Mouse (Mus musculus) E14TG2a.4 (cell line): ENCODE results near the gene Shd.

Experiments used
- H3K27me3 ChIP-seq: 2 replicates; pipeline ENCODE4 v1.6.1; 2014; ENCODE audit warnings: low read length, control low read depth; ENCODE audit not compliant: insufficient read depth
- H3K36me3 ChIP-seq: 2 replicates; pipeline ENCODE4 v1.6.1; 2014; ENCODE audit warnings: low read length, control low read depth; ENCODE audit not compliant: insufficient read depth
- H3K4me1 ChIP-seq: replicated peaks from 2 replicates; pipeline ENCODE4 v1.6.1; 2014; ENCODE audit warnings: low read depth, low read length, control low read depth
- H3K4me3 ChIP-seq: replicated peaks from 2 replicates; pipeline ENCODE4 v1.5.1; 2014; ENCODE audit warnings: mild to moderate bottlenecking, low read length
- H3K9me3 ChIP-seq: 2 replicates; pipeline ENCODE4 v1.6.1; 2014; ENCODE audit warnings: low read length, control low read depth
- CTCF ChIP-seq: conservative IDR thresholded peaks from 2 replicates; pipeline ENCODE4 v1.5.1; 2014; ENCODE audit warnings: low read length
- NANOG ChIP-seq: IDR thresholded peaks from 2 replicates; pipeline ENCODE4 v1.6.1; 2014; ENCODE audit warnings: borderline replicate concordance, low read length, mixed read lengths
- POU5F1 ChIP-seq: IDR thresholded peaks from 2 replicates; pipeline ENCODE4 v1.6.1; 2014; ENCODE audit warnings: low read length, borderline replicate concordance

Gene Shd

DNA sequence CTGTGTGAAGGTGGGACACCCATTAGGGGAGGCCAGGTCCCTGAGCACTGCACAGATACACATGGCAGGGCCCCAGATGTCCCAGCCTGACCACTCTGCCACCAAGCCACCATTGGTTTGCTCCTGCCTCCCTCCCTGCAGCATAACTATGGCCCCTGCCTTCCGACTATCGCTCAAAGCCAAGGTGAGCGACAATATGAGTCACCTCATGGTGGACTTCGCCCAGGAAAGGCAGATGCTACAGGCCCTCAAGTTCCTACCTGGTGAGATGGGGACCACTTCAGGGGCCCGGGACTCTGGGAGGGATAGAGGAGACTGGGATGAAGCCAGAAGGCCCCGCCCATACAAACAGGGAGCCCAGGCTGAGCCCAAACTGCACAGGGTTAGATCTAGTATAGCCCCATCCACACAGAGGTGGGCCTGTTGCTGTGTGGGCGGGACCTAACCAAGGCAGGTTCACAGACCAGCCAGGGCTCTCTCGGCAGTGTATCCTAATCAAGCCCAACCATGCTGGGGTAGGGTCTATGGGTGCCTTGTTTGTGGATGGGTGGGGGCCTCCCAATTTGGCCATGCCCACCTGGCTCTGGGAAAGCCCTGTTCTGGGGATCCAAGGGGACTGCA is 20.1 kb downstream of the Shd start:
- peaks cover 16% of the 10 kb centered on the region for H3K27me3 ChIP-seq
- H3K9me3 ChIP-seq: no peaks in the 10 kb centered on the region
- no peak for TF ChIP-seq NANOG

DNA sequence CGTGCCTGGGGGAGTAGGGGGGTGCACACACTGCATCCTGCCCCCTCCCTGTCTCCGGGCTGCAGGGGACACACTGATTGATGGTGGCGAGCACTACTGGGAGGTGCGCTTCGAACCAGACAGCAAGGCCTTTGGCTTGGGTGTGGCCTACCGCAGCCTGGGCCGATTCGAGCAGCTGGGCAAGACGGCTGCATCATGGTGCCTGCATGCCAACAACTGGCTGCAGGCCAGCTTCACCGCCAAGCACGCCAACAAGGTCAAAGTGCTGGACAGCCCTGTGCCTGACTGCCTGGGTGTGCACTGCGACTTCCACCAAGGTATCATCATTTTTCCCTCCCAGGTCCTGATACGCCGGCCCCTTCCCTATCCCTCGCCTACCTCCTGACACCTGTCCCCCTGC is 25.7 kb downstream of the Shd start:
- Histone ChIP-seq H3K9me3 (no peaks in the 10 kb centered on the region), H3K4me1 (peaks cover 54% of the 10 kb centered on the region), H3K36me3 (peaks cover 53% of the 10 kb centered on the region), H3K27me3 (peaks cover 4% of the 10 kb centered on the region; the same call in 1 of the 2 replicates), H3K4me3 (peak overlapping the region; percentile 49)
- TF ChIP-seq CTCF (no peak), POU5F1 (no peak), NANOG (no peak)

More for the DNA sequence above, 20.1 kb downstream of the Shd start:
- H3K4me3 ChIP-seq: peak overlapping the region; percentile 43
- H3K36me3 ChIP-seq: peaks cover 47% of the 10 kb centered on the region
- H3K4me1 ChIP-seq: peaks cover 38% of the 10 kb centered on the region

DNA sequence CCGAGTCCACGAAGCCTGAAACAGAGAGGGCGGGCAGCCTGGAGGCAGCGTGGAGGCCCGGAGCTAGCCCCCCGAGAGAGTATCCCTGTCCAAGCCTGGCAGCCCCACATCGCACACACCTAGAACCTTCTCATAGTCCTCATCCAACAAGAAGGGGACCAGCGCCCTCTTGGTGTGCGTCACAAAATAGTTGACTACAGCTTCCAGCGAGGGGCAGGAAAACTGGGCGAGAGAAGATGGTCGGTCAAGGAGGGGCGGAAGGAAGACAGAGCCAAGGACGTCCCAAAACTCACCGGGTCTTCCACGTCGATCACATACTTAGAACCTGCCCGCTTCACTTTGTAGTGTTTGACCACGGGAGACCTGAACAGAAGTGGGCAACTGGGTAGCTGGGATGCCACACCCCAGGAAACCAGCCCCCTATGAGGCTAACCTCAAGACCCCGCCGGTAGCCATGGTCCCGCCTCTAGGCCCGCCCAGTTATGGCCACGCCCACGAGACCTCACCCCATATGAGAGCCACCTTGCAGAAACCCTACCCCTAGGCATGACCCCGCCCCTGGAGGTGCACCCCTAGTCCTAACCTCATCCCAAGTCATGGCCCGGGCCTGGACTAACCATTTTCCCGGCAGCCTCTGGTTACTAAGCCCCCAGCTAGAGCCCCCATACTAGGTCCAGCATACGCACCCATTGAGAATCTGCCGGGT is 29.7 kb downstream of the Shd start:
- H3K27me3 ChIP-seq: peaks cover 16% of the 10 kb centered on the region
- no peaks in the 10 kb centered on the region for H3K9me3 ChIP-seq
- H3K36me3 ChIP-seq: peaks cover 30% of the 10 kb centered on the region
- TF ChIP-seq CTCF: no peak
- no peak for TF ChIP-seq POU5F1
- TF ChIP-seq NANOG: no peak
- H3K4me3 ChIP-seq: peak overlapping the region; percentile 80
- H3K4me1 ChIP-seq: peaks cover 45% of the 10 kb centered on the region

DNA sequence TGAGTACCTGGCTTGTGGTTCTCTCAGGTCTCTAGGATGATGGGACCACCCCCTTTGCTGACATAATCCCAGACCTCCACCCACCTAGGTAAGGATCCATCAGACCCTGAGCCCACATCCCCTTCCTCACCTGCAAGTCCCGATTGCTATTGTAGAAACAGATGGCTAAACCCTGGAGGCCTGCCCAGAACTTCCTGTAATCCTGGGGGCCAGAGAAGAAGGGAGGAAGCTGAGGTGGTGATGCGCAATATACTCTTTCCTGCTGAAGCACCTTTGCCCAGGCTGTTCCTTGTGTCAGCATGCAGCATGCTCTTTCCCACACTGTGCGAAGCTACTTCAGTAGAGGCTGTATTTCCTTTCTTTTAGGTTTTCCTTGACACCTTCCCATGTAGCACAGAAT is 32.7 kb downstream of the Shd start:
- Histone ChIP-seq H3K36me3 (0 out of 2 replicates have a peak, but pooled peaks cover under 1% of the 10 kb centered on the region), H3K27me3 (peaks cover 16% of the 10 kb centered on the region), H3K4me3 (no peak overlapping the region), H3K9me3 (no peaks in the 10 kb centered on the region), H3K4me1 (peaks cover 54% of the 10 kb centered on the region)
- TF ChIP-seq NANOG: no peak
- no peak for TF ChIP-seq POU5F1
- no peak for TF ChIP-seq CTCF

- Histone ChIP-seq H3K9me3 (no peaks in the 10 kb centered on the region), H3K36me3 (0 out of 2 replicates have a peak, but pooled peaks cover 4% of the 10 kb centered on the region), H3K27me3 (peaks cover 16% of the 10 kb centered on the region), H3K4me1 (peaks cover 52% of the 10 kb centered on the region), H3K4me3 (0 out of 2 replicates have a peak within 1 kb of the TSS, but pooled peaks have one; percentile 37)
- TF ChIP-seq POU5F1: no peak
- TF ChIP-seq CTCF: no peak
- no peak for TF ChIP-seq NANOG
These were observed 35.3 kb downstream of the Shd start, which contains the start of the genes Stap2 and Mpnd for GRCm38 (mm10) chr17:56005415-56006061. TSS of gene Stap2 (minus strand) at chr17:56005584. TSS of gene Mpnd (plus strand) at chr17:56005711.

- Histone ChIP-seq H3K4me1 (peaks cover 59% of the 10 kb centered on the region), H3K36me3 (peaks cover 16% of the 10 kb centered on the region), H3K9me3 (no peaks in the 10 kb centered on the region), H3K4me3 (peak overlapping the region; percentile 35; the same call in 1 of the 2 replicates), H3K27me3 (peaks cover 12% of the 10 kb centered on the region)
- TF ChIP-seq CTCF: no peak
- TF ChIP-seq NANOG: no peak
- TF ChIP-seq POU5F1: no peak
These were observed 36.7 kb downstream of the Shd start for GRCm38 (mm10) chr17:56006956-56007355.

DNA sequence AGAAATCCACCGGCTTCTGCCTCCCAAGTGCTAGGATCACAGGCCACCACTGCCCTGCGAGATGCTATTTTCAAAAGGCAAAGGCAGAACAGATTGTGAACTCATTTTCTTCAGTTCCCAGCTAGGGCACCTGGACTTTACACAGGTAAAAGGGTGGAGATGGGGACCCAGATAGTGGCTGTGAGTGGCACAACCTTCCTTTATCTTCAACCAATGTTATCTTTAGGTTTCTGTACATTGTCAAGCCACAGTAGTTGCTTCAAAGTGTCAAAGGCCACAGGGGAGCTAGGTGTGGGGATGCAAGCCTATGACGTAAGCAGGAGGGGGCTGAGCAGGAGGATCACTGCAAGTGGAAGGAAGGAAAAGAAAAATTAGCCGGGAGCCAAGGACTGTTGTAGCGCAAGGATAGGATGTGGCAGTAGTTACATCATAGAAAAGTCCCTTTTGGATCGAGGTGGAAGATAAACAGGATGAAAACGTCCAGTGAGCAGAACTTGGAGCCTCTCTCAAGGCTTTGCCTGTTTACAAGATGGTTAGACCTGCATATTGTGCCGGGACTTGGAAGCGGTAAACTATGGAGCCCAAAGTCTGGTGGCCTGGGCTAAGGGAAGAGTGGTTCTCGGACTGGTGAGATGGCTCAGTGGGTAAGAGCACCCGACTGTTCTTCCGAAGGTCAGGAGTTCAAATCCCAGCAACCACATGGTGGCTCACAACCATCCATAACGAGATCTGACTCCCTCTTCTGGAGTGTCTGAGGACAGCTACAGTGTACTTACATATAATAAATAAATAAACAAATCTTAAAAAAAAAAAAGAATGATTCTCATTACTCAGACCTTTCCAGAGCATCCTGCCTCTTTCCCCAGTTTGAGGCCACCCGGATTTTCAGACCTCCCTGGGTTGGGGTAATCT is 37.4 kb downstream of the Shd start:
- Histone ChIP-seq H3K4me3 (peak overlapping the region; percentile 94), H3K27me3 (peaks cover 9% of the 10 kb centered on the region), H3K36me3 (peaks cover 23% of the 10 kb centered on the region), H3K9me3 (no peaks in the 10 kb centered on the region), H3K4me1 (peaks cover 59% of the 10 kb centered on the region)
- TF ChIP-seq NANOG (peak; percentile 73; the same call in 1 of the 2 replicates), POU5F1 (no peak), CTCF (no peak)
